Mouse (Mus musculus): Measurements from ENCODE around the gene Kif5c. TPM values are rescaled to one million over a fixed set of nuclear protein-coding genes. Genes with fewer than 3 reads are reported as not detected.

Kif5c gene
- polyA plus RNA-seq, 1 experiment, result 3.4 TPM

DNA sequence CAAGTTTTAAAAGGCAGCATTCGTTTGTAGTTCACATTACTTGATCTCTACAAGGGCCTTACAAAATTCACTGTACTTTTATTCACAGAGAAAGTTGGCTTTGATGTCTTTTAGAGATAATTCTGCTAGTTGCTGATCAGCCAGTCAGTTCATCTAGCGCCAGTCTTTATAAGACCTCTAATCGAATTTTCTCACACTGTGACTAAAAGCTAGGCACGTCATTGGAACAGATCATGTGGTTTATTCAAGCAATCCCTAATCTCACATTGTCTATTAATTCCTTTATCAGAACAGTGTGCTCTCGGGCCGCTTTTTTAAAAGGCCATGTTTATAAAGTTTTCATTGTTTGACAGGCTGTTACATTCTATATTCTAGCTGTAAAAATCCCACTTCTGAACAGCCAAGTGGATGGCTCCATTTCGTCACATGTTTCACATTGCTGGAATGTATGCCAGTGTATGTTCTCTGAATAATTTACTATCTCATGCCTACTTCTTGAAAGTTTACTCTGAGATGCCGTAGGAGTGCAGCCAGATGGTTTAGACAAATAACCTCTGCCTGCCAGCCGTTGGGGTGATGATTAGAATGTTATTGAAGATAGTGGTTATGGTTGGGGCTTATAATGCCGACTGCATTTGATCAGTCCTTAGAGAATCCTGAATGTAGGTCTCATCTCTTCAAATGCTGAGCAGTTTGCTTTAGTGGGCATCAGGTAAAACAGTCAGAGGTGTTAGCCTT lies 154.3 kb downstream of the Kif5c start:
- Histone ChIP-seq H3K36me3 (ENCODE audit: control insufficient read depth, insufficient read depth) (peaks cover 4% of the 10 kb centered on the region), H3K27me3 (ENCODE audit: control insufficient read depth, insufficient read depth, insufficient read length) (no peaks in the 10 kb centered on the region), H3K4me3 (ENCODE audit: insufficient read depth, poor library complexity, severe bottlenecking) (no peak overlapping the region), H3K79me2 (ENCODE audit: control insufficient read depth, insufficient read depth) (no peaks in the 10 kb centered on the region), H3K79me3 (ENCODE audit: low read depth) (no peaks in the 10 kb centered on the region), H3ac (ENCODE audit: control insufficient read depth, insufficient read length, low read depth) (no peak overlapping the region)
- TF ChIP-seq MYOD1 (IDR thresholded peaks at IDR 0.05; ENCODE audit: control insufficient read depth, insufficient read length, low read depth) (no peak), FOSL1 (IDR thresholded peaks at IDR 0.05; ENCODE audit: insufficient read depth, low read length, poor library complexity, severe bottlenecking) (no peak), CTCF (IDR thresholded peaks at IDR 0.05; ENCODE audit: control insufficient read depth, insufficient read depth, insufficient read length) (no peak), MAX (IDR thresholded peaks at IDR 0.05) (no peak), USF1 (IDR thresholded peaks at IDR 0.05; ENCODE audit: low read depth) (no peak), CEBPB (IDR thresholded peaks at IDR 0.05; ENCODE audit: low read depth) (no peak), MYOG (IDR thresholded peaks at IDR 0.05; ENCODE audit: control insufficient read depth, extremely low read depth, insufficient read length) (no peak)

GRCm38 (mm10) chr2:49774180-49774579 lies 155.1 kb downstream of the Kif5c start:
- Histone ChIP-seq H3K36me3 (ENCODE audit: control insufficient read depth, insufficient read depth) (peaks cover 4% of the 10 kb centered on the region), H3K27me3 (ENCODE audit: control insufficient read depth, insufficient read depth, insufficient read length) (no peaks in the 10 kb centered on the region), H3K79me3 (ENCODE audit: low read depth) (no peaks in the 10 kb centered on the region), H3K4me3 (ENCODE audit: insufficient read depth, poor library complexity, severe bottlenecking) (no peak overlapping the region), H3ac (ENCODE audit: control insufficient read depth, insufficient read length, low read depth) (no peak overlapping the region), H3K79me2 (ENCODE audit: control insufficient read depth, insufficient read depth) (no peaks in the 10 kb centered on the region)
- no peak for TF ChIP-seq FOSL1 (IDR thresholded peaks at IDR 0.05; ENCODE audit: insufficient read depth, low read length, poor library complexity, severe bottlenecking)

- H3K36me3 ChIP-seq (ENCODE audit: control insufficient read depth, insufficient read depth), result no peaks in the 10 kb centered on the region
- H3K79me3 ChIP-seq (ENCODE audit: low read depth), result no peaks in the 10 kb centered on the region
- no peak overlapping the region for H3K4me3 ChIP-seq (ENCODE audit: insufficient read depth, poor library complexity, severe bottlenecking)
- H3K27me3 ChIP-seq (ENCODE audit: control insufficient read depth, insufficient read depth, insufficient read length), result no peaks in the 10 kb centered on the region
- H3ac ChIP-seq (ENCODE audit: control insufficient read depth, insufficient read length, low read depth), result no peak overlapping the region
- no peaks in the 10 kb centered on the region for H3K79me2 ChIP-seq (ENCODE audit: control insufficient read depth, insufficient read depth)
- no peak for TF ChIP-seq MYOG (IDR thresholded peaks at IDR 0.05; ENCODE audit: control insufficient read depth, extremely low read depth, insufficient read length)
Observed at GRCm38 (mm10) chr2:49775187-49775586, 156.1 kb downstream of the Kif5c start.

DNA sequence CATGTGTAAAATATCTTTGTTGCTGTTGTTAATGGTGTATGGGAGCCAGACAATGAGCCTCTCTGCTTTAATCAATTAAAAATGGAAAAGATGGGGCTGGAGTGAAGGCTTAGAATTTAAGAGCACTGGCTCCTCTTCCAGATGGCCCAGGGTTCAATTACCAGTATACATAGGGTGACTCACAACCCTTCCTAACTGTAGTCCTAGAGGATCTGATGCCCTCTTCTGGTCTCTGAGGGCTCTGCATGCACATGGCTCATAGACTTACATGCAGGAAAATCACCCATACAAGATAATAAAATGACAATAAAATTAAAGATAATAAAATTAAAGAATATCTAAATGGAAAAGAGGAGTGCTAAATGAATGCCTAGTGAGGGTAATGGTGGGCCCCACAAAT lies 156.6 kb downstream of the Kif5c start:
- no peaks in the 10 kb centered on the region for H3K36me3 ChIP-seq (ENCODE audit: control insufficient read depth, insufficient read depth)
- H3K79me2 ChIP-seq (ENCODE audit: control insufficient read depth, insufficient read depth), result no peaks in the 10 kb centered on the region
- no peak for TF ChIP-seq MYOG (IDR thresholded peaks at IDR 0.05; ENCODE audit: control insufficient read depth, extremely low read depth, insufficient read length)
- TF ChIP-seq MYOD1 (IDR thresholded peaks at IDR 0.05; ENCODE audit: control insufficient read depth, insufficient read length, low read depth), result no peak
- TF ChIP-seq FOSL1 (IDR thresholded peaks at IDR 0.05; ENCODE audit: insufficient read depth, low read length, poor library complexity, severe bottlenecking), result no peak
- no peak for TF ChIP-seq USF1 (IDR thresholded peaks at IDR 0.05; ENCODE audit: low read depth)
- TF ChIP-seq MAX (IDR thresholded peaks at IDR 0.05), result no peak
- TF ChIP-seq CEBPB (IDR thresholded peaks at IDR 0.05; ENCODE audit: low read depth), result no peak
- no peak for TF ChIP-seq CTCF (IDR thresholded peaks at IDR 0.05; ENCODE audit: control insufficient read depth, insufficient read depth, insufficient read length)
- H3K27me3 ChIP-seq (ENCODE audit: control insufficient read depth, insufficient read depth, insufficient read length), result no peaks in the 10 kb centered on the region
- no peaks in the 10 kb centered on the region for H3K79me3 ChIP-seq (ENCODE audit: low read depth)
- no peak overlapping the region for H3K4me3 ChIP-seq (ENCODE audit: insufficient read depth, poor library complexity, severe bottlenecking)
- no peak overlapping the region for H3ac ChIP-seq (ENCODE audit: control insufficient read depth, insufficient read length, low read depth)

GRCm38 (mm10) chr2:49776407-49776806 lies 157.3 kb downstream of the Kif5c start:
- Histone ChIP-seq H3K79me3 (ENCODE audit: low read depth) (no peaks in the 10 kb centered on the region), H3K36me3 (ENCODE audit: control insufficient read depth, insufficient read depth) (no peaks in the 10 kb centered on the region), H3K4me3 (ENCODE audit: insufficient read depth, poor library complexity, severe bottlenecking) (no peak overlapping the region), H3K79me2 (ENCODE audit: control insufficient read depth, insufficient read depth) (no peaks in the 10 kb centered on the region), H3K27me3 (ENCODE audit: control insufficient read depth, insufficient read depth, insufficient read length) (no peaks in the 10 kb centered on the region), H3ac (ENCODE audit: control insufficient read depth, insufficient read length, low read depth) (no peak overlapping the region)
- TF ChIP-seq CEBPB (IDR thresholded peaks at IDR 0.05; ENCODE audit: low read depth), result no peak
- no peak for TF ChIP-seq FOSL1 (IDR thresholded peaks at IDR 0.05; ENCODE audit: insufficient read depth, low read length, poor library complexity, severe bottlenecking)
- TF ChIP-seq MYOD1 (IDR thresholded peaks at IDR 0.05; ENCODE audit: control insufficient read depth, insufficient read length, low read depth), result no peak
- TF ChIP-seq MAX (IDR thresholded peaks at IDR 0.05), result no peak
- TF ChIP-seq USF1 (IDR thresholded peaks at IDR 0.05; ENCODE audit: low read depth), result no peak
- TF ChIP-seq CTCF (IDR thresholded peaks at IDR 0.05; ENCODE audit: control insufficient read depth, insufficient read depth, insufficient read length), result no peak

GRCm38 (mm10) chr2:49787376-49788050 lies 168.4 kb downstream of the Kif5c start, which contains the start of gene Lypd6b:
Lypd6b (plus strand) TSS chr2:49787688.
- Histone ChIP-seq H3K79me2 (ENCODE audit: control insufficient read depth, insufficient read depth) (no peaks in the 10 kb centered on the region), H3ac (ENCODE audit: control insufficient read depth, insufficient read length, low read depth) (no peak within 1 kb of the TSS), H3K36me3 (ENCODE audit: control insufficient read depth, insufficient read depth) (no peaks in the 10 kb centered on the region), H3K4me3 (ENCODE audit: insufficient read depth, poor library complexity, severe bottlenecking) (no peak within 1 kb of the TSS), H3K79me3 (ENCODE audit: low read depth) (no peaks in the 10 kb centered on the region), H3K27me3 (ENCODE audit: control insufficient read depth, insufficient read depth, insufficient read length) (no peaks in the 10 kb centered on the region)
- TF ChIP-seq USF1 (IDR thresholded peaks at IDR 0.05; ENCODE audit: low read depth) (no peak), CTCF (IDR thresholded peaks at IDR 0.05; ENCODE audit: control insufficient read depth, insufficient read depth, insufficient read length) (no peak), CEBPB (IDR thresholded peaks at IDR 0.05; ENCODE audit: low read depth) (no peak), MYOG (IDR thresholded peaks at IDR 0.05; ENCODE audit: control insufficient read depth, extremely low read depth, insufficient read length) (no peak), MAX (IDR thresholded peaks at IDR 0.05) (no peak), MYOD1 (IDR thresholded peaks at IDR 0.05; ENCODE audit: control insufficient read depth, insufficient read length, low read depth) (no peak)

Data from C2C12 (cell line).